Mouse (Mus musculus): ENCODE measurements around the gene Bfsp1.

Bfsp1 gene

DNA sequence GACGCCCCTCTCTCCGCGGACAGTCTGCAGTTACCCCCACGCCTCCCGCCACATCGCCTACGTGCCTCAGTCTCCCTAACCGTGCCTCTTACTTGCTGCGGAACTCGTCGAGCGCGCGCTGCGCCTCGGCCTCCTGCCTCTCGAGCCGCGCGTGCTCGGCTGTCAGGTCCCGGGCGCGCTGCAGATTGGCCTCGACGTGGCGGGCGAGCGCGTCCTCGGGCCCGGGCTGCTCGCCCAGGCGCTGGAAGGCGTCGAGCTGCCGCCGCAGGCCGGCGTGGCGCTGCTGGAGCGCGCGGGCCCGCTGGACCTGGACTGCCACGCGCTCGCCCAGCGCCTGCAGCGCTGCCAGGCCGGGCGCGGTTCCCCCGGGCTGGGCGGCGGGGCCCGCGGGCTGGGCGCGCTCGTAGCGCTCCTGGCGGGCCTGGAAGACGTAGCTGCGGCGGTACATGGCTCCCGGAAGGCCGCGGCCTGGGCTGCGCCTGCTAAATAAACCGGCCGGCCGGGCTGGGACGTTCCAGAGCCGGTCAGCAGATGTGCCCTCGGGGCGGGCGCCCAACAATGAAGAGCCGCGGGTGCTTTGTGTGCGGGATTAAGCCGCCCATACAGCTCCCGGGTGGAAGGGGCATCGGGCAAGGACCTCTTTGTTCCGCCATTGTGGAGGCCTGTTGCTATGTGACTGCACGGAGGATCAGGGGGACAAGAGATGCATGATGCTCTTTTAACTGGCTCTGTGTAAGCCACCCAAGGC lies at the start of gene Bfsp1:
Bfsp1 (minus strand) TSS at position 690 of the 748 bp plus-strand sequence.
- in situ Hi-C loops (cut with MboI; ENCODE audit: low sequenced_read_pairs), result no loop called here

DNA sequence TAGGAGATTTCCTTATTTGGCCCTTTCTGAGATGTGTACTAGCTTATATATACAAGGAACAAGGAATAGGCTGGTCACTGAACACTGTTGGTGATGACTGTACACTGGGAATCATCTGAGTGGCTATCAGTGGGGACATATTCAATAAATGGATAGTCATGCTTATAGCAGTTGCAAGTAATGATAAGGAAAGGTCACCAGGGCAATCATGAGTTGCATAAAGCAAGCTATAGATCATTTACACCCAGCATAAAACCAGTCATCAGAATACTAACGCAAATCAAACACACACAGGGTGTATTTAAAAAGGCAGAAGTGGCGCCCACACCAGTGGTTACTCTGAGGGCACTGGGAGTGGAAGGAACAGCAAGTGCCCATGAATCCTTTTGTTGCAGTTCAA lies 49.2 kb upstream of the Bfsp1 start:
- in situ Hi-C loops (cut with MboI; ENCODE audit: low sequenced_read_pairs), result no loop called here

DNA sequence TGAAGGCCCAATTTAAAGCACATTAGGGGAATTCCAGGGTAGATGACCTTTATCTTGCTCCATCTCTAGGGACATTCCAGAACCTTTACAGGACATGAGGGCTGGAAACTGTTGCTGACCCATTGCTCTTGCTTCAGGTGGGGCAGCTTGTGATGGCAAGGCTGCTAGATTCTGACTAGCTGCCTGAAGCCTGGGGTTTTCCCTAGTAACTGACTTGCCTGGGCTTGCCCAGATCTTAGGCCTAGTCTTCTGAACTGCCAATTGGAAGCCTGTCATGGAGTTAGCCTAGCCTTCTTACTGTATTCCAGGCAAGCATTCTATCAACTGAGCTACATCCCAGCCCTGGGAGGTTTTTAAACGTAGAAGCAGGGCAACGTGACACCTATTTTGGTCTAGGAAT lies 46.3 kb upstream of the Bfsp1 start:
- in situ Hi-C loops (cut with MboI; ENCODE audit: low sequenced_read_pairs), result no loop called here

GRCm38 (mm10) chr2:143904896-143905295 lies 41.9 kb upstream of the Bfsp1 start:
- in situ Hi-C loops (cut with MboI; ENCODE audit: low sequenced_read_pairs), result no loop called here

- in situ Hi-C loops (cut with MboI; ENCODE audit: low sequenced_read_pairs), result no loop called here
Observed at GRCm38 (mm10) chr2:143903376-143904045, 40.5 kb upstream of the Bfsp1 start.

DNA sequence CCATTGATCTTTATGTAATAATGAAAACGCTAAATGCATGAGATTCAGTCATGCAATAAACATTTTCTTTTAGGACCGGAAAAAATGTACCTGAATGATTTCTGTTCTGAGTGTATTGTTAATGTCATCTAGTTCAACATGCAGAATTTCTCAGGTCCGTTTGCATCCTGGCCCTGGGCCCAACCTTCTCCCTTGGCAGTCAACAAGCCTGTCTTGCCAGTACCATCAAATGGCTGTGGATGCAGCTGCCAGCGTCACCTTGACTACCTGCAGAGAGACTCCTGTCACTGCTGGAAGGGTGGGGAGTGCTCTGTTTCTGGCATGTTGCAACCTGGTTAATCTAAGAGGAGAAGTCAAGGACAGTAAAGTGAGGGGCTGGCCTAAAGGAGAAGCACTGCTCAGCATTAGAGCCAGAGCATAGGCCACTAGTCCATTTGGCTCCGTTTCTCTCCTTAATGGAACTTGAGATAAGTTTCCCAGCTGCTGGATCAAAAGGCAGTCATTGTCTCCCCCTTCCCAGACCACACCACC lies 37.9 kb upstream of the Bfsp1 start:
- in situ Hi-C loops (cut with MboI; ENCODE audit: low sequenced_read_pairs), result no loop called here

- in situ Hi-C loops (cut with MboI; ENCODE audit: low sequenced_read_pairs), result no loop called here
Observed at GRCm38 (mm10) chr2:143899470-143900220, 36.7 kb upstream of the Bfsp1 start.

DNA sequence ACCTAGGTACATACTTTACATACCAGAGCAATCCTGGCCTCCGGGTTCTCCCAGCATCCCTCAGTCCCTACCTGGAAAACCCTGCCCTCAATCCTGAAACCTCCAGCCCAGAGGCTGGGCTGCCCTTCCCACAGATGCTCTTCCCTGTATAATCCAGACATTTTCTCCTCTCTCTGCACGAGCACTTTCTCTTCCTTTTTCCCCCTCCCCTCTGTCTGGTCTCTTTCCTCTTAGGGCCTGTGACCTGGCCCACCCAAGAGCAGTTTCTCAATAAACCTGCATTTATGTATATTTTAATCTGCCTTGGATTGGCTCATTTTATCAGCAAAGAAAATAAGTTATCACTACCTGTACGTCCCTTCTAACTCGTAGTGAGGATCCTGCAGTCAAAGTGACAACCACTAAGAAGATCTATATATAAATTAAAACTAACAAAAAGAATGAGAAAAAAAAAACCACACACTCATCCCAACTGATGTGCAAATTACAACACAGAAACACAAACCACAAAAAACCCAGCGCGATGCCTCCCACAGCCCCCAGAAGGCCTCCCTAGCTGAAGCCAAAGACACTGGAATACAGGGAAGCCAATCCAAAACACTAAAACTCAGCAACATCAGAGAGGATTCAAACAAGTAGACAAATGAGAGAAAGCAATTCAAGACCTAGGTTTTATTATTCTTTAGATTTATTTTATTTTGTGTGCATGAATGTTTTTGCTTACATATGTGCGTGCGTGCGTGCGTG lies 28.5 kb upstream of the Bfsp1 start:
- in situ Hi-C loops (cut with MboI; ENCODE audit: low sequenced_read_pairs), result no loop called here

- in situ Hi-C loops (cut with MboI; ENCODE audit: low sequenced_read_pairs), result no loop called here
Observed at GRCm38 (mm10) chr2:143889860-143890433, 27.0 kb upstream of the Bfsp1 start.

DNA sequence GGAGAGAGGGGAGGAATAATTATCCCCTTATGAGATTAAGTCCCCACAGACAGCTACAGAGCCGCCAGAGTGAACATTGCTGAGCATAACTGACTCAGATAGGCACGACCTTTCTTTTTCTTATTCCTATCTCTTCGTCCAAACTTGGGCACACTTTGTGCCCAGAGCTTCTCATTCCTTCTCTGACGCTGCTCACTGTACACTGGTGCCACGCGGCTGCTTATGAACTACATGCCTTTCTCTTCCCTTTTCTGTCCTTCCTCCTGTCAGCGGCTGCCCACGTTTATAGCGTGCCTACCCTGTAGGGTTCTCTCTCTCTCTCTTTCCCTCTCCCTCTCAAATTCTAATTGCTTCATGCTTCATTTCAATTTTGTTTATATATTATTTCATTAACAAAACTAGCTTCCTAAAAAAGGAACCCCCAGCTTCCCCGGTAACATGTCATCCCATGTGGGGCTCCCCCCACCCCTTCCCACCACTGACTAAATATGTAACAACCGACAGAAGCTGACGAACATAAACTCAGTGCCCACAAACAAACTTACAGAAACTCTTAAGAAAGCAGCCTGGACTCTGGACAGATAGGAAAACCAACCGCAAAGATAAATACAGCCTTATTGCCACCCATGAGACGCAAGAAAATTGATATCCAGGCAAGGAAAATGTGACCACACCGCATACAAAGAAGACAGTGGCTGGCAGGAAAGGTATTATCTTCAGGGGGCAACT lies 26.3 kb upstream of the Bfsp1 start:
- in situ Hi-C loops (cut with MboI; ENCODE audit: low sequenced_read_pairs), result no loop called here

- in situ Hi-C loops (cut with MboI; ENCODE audit: low sequenced_read_pairs), result no loop called here
Observed at GRCm38 (mm10) chr2:143882606-143883288, 19.8 kb upstream of the Bfsp1 start.

DNA sequence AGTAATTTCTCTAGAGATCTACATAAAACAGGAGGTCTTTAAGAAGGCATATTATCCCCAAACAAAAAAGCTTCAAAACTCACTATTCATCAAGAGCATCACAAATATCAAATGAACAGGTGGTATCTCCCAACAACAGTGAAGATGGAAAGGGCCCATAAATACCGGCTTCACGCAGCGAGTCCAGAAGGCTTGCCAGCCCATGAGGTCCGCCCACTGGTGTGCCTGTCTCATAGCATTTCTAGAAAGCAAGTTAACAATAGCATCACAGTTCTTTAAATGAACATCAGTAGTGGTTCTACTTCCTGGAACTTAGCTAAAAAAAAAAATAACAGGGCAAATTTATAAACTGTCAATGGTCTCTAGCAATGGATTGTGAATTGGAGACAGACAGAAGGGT lies 19.0 kb upstream of the Bfsp1 start:
- in situ Hi-C loops (cut with MboI; ENCODE audit: low sequenced_read_pairs), result no loop called here

DNA sequence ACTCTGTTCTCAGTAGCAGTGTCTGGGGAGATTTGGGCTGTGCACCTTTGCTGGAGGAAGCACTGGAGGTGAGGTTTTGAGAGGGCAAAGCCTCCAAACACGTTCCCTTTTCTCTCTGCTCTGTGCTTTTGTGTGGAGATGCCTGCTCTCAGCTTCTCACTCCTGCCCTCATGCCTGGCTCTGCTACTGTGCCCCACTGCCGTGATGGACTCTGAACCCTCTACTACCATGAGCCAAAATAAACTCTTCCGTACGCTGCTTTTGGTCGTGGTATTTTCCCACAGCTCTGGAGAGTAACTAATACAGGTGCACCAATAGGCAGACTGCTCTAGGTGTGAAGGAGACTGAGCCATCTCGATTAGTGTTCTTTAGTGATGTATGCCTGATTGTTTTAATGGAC lies 16.3 kb upstream of the Bfsp1 start:
- in situ Hi-C loops (cut with MboI; ENCODE audit: low sequenced_read_pairs), result no loop called here

DNA sequence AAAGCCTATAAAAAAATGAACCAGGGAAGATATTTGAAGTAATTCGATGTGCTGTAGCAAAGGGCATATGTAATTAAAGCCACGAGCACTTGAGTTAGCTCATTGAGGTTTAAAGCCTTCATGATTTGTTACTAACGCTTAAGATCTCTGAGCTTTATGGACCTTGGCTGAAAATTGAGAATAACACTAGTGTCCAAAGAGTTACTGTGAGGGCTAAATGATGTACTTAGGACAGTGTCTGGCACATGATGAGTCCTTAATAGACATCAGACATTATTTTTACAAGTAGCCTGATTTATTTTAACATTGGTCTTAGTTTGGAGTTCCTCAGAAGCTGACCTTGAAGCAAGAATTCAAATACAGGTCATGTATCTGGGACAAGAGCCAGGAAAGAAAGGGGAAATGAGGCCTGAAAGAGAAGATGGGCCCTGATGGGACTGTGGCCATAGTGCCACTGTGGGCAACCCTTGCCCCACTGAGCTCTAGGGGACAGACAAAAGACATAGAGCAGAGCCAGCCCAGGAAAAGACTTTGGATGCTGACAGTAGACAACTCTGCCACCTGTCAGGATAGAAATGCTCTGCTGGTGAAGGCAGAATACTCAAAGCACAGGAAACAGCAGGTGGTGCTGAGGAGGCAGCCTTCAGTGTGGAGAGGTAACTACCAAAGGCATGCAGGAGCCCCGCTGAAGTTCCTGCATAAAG lies 14.1 kb upstream of the Bfsp1 start:
- in situ Hi-C loops (cut with MboI; ENCODE audit: low sequenced_read_pairs), result no loop called here

DNA sequence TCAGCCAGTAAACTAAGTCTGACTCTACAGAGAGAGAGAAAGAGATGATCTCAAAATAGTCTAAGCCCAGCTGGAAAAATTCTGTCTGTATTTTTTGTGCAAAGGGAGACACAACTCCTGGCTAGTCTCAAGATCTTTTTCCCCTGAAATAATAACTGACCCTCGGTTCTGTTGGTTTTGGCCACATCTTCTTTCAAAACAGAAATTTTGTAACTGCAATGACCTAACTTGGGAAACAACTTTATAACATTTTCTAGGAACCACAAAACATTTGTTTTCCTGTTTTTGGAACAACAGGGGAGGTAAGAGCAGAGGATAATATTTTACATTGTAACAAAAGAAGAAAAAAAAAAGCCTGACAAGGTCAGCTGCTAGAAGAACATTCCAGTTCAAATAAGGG lies 13.1 kb upstream of the Bfsp1 start:
- in situ Hi-C loops (cut with MboI; ENCODE audit: low sequenced_read_pairs), result no loop called here

DNA sequence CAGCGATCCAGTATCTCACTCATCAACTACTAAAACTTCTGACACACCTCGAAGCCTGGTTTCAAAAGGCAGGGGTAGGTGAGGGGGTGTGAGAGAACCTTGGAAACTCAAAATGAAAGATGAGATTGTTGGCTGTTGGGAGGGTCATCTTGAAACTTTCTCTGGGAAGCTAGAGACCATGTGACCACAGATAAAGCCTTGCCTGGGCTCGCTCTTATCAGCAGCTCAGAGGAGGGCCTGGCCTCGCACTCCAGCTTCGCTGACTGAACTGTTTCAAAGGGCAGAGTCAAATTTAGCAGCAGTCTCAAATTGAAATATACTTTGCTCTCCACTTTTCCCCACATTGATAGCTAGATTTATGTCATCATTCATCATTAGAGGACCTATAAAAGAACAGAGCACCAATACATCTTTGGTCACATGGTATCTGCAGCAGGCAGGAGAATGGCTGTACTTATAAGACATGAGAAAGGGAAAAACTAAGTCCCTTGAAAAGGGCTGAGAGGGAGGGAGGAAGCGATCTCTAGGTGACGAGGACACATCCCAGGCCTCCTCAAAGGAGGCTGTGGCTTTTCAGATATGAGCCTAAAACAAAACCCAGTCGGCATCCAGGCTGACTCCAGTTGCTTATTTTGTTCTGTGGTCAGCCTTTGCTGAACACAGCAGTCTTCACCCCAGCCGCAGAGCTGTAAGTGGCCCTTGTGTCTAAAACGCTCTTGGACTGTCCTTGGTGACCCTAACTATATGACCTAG lies 8.1 kb upstream of the Bfsp1 start:
- in situ Hi-C loops (cut with MboI; ENCODE audit: low sequenced_read_pairs), result no loop called here

DNA sequence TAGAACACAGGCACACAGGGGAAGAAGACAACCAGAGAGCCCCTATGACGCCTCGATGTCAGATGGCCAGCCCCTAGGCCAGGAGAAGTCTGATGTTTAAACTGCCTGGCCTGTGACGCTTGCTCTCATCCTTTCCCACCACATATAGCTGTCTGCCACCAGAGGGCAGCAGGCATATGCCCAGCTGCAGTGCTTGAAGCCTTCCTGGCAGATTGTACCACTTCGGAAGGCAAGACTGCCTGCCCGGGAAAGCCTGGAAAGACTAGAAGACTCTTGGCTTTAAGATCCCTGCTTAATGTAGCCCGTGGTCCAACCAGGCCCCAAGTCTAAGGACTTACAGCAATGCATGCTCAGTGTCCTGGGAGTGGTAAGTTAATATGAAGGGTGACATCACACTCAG lies 4.4 kb upstream of the Bfsp1 start:
- in situ Hi-C loops (cut with MboI; ENCODE audit: low sequenced_read_pairs), result no loop called here

DNA sequence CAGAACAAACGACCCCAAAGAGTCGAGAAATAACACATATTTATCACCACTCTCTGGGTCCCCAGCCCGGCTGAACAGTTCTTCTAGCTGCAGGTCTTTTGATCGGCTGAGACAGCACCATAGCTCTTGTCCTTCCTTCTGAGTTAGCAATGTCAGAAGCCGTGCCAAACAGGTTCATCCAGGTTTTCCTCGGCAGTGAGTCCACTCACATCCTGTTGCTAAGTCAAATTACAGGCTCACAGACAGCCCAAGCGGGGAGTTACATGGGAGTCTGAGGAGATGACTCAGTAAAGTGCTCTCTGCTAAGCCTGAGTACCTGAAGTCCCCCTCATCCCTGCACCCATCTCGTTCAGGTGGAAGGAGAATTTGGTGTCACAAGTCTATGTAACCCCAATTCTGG lies 1.6 kb upstream of the Bfsp1 start:
- in situ Hi-C loops (cut with MboI; ENCODE audit: low sequenced_read_pairs), result no loop called here
